Mouse (Mus musculus) heart, postnatal 0 days (tissue): ENCODE measurements at regions not wholly inside any gene's neighbourhood (a gene's known extent, or its start where the extent isn't known, plus 50 kb on each side); places are given as distances from the start of the nearest gene placed in this dataset.

Experiments
- ATAC-seq: fragments of 200-750 bp; cut with Nextera tagmentation; 2 replicates; pipeline ENCODE4 v1.8.0; 2017; ENCODE audit warnings: low read depth, moderate number of reproducible peaks, moderate library complexity; ENCODE audit not compliant: insufficient read depth
- DNase-seq: peaks from one replicate; pipeline ENCODE4 v3.0.0-alpha.2; 2016; ENCODE audit warnings: low spot score
- H3K27ac ChIP-seq: fragments of 300-500 bp; sonication (generic); 2 replicates; pipeline ENCODE4 v1.5.1; 2014; ENCODE audit warnings: low read depth, mild to moderate bottlenecking
- H3K27me3 ChIP-seq: fragments of 300-500 bp; sonication (generic); 2 replicates; pipeline ENCODE4 v1.6.1; 2014; ENCODE audit warnings: low read length, mixed read lengths; ENCODE audit not compliant: control insufficient read depth, insufficient read depth
- H3K36me3 ChIP-seq: fragments of 300-500 bp; sonication (generic); replicated peaks from 2 replicates; pipeline ENCODE4 v1.6.1; 2014; ENCODE audit warnings: low read length, mixed read lengths; ENCODE audit not compliant: control insufficient read depth, insufficient read depth
- H3K4me1 ChIP-seq: fragments of 300-500 bp; sonication (generic); 2 replicates; pipeline ENCODE4 v1.6.1; 2014; ENCODE audit warnings: antibody characterized with exemption; ENCODE audit not compliant: control insufficient read depth, insufficient read depth
- H3K4me2 ChIP-seq: fragments of 300-500 bp; sonication (generic); 2 replicates; pipeline ENCODE4 v1.6.1; 2014; ENCODE audit warnings: low read depth, mild to moderate bottlenecking, low read length, moderate library complexity
- H3K4me3 ChIP-seq: fragments of 300-500 bp; sonication (generic); 2 replicates; pipeline ENCODE4 v1.5.1; 2014; ENCODE audit warnings: low read depth, low read length
- H3K9ac ChIP-seq: fragments of 300-500 bp; sonication (generic); replicated peaks from 2 replicates; pipeline ENCODE4 v1.6.1; 2014; ENCODE audit warnings: low read depth, low read length, mixed read lengths
- H3K9me3 ChIP-seq: fragments of 300-500 bp; sonication (generic); replicated peaks from 2 replicates; pipeline ENCODE4 v1.6.1; 2016; ENCODE audit warnings: low read length; ENCODE audit not compliant: control insufficient read depth
- CTCF ChIP-seq: IDR thresholded peaks from 2 replicates; pipeline ENCODE4 v1.5.1; 2016; ENCODE audit warnings: antibody characterized with exemption, control low read depth, low read depth
- EP300 ChIP-seq: IDR thresholded peaks from 2 replicates; pipeline ENCODE4 v1.6.1; 2016; ENCODE audit warnings: antibody characterized with exemption, low read depth
- WGBS: fragments of 180-500 bp; shearing (Covaris S2); extraction: QIAGEN DNeasy Blood & Tissue Kit; methylation state at CpG from one replicate; pipeline ENCODE4 v1.1.7; 2014; 5-methylcytosine and 5-hydroxymethylcytosine counted together

GRCm38 (mm10) chr7:68686396-68687139, 62.5 kb downstream of the Arrdc4 start:
- no peak for TF ChIP-seq CTCF
- no peak for TF ChIP-seq EP300
- H3K4me1 ChIP-seq, result no peaks in the 10 kb centered on the region
- no peak overlapping the region for H3K9ac ChIP-seq
- H3K9me3 ChIP-seq, result no peaks in the 10 kb centered on the region
- WGBS, result 74% methylated on average over 6 of the region's 6 CpGs
- no peaks in the 10 kb centered on the region for H3K27me3 ChIP-seq
- H3K4me3 ChIP-seq, result no peak overlapping the region
- no peaks in the 10 kb centered on the region for H3K36me3 ChIP-seq
- H3K4me2 ChIP-seq, result no peak overlapping the region
- ATAC-seq (no peak), DNase-seq (no peak)
- H3K27ac ChIP-seq, result peak overlapping the region; percentile 43; the same call in 1 of the 2 replicates

- Histone ChIP-seq H3K36me3 (no peaks in the 10 kb centered on the region), H3K4me2 (no peak overlapping the region), H3K27me3 (no peaks in the 10 kb centered on the region), H3K9me3 (no peaks in the 10 kb centered on the region), H3K27ac (no peak overlapping the region), H3K9ac (no peak overlapping the region), H3K4me1 (no peaks in the 10 kb centered on the region), H3K4me3 (no peak overlapping the region)
- WGBS, result 55% methylated on average over 5 of the region's 5 CpGs
- no peak for DNase-seq
- TF ChIP-seq CTCF (no peak), EP300 (no peak)
- no peak for ATAC-seq
These were observed 66.0 kb downstream of the Arrdc4 start for GRCm38 (mm10) chr7:68682929-68683643.

- no peaks in the 10 kb centered on the region for H3K9me3 ChIP-seq
- WGBS, result 54% methylated on average over 6 of the region's 6 CpGs
- no peaks in the 10 kb centered on the region for H3K36me3 ChIP-seq
- DNase-seq (no peak), ATAC-seq (no peak)
- H3K27me3 ChIP-seq, result no peaks in the 10 kb centered on the region
- H3K9ac ChIP-seq, result no peak overlapping the region
- TF ChIP-seq EP300 (no peak), CTCF (no peak)
- no peaks in the 10 kb centered on the region for H3K4me1 ChIP-seq
- H3K4me2 ChIP-seq, result no peak overlapping the region
- H3K27ac ChIP-seq, result no peak overlapping the region
- no peak overlapping the region for H3K4me3 ChIP-seq
These were observed 66.7 kb downstream of the Arrdc4 start for GRCm38 (mm10) chr7:68682318-68682728.

- no peaks in the 10 kb centered on the region for H3K27me3 ChIP-seq
- no peaks in the 10 kb centered on the region for H3K36me3 ChIP-seq
- no peaks in the 10 kb centered on the region for H3K9me3 ChIP-seq
- H3K4me2 ChIP-seq, result no peak overlapping the region
- no peak overlapping the region for H3K4me3 ChIP-seq
- no peaks in the 10 kb centered on the region for H3K4me1 ChIP-seq
- no peak for TF ChIP-seq CTCF
- no peak for TF ChIP-seq EP300
- H3K9ac ChIP-seq, result no peak overlapping the region
- DNase-seq, result no peak
- 79% methylated on average over 3 of the region's 3 CpGs for WGBS
- ATAC-seq, result no peak
- H3K27ac ChIP-seq, result no peak overlapping the region
These were observed 69.3 kb downstream of the Arrdc4 start for GRCm38 (mm10) chr7:68679770-68680169.

- DNase-seq, result no peak
- H3K4me1 ChIP-seq, result no peaks in the 10 kb centered on the region
- H3K9ac ChIP-seq, result no peak overlapping the region
- no peak overlapping the region for H3K27ac ChIP-seq
- TF ChIP-seq CTCF (no peak), EP300 (no peak)
- H3K36me3 ChIP-seq, result no peaks in the 10 kb centered on the region
- H3K27me3 ChIP-seq, result no peaks in the 10 kb centered on the region
- ATAC-seq, result no peak
- WGBS, result 69% methylated on average over 12 of the region's 12 CpGs
- H3K4me3 ChIP-seq, result no peak overlapping the region
- no peaks in the 10 kb centered on the region for H3K9me3 ChIP-seq
- no peak overlapping the region for H3K4me2 ChIP-seq
These were observed 81.0 kb downstream of the Arrdc4 start for GRCm38 (mm10) chr7:68667790-68668732.
